Comparison of ENCODE assay signal across 8 mouse cellular contexts in the genomic region with DNA sequence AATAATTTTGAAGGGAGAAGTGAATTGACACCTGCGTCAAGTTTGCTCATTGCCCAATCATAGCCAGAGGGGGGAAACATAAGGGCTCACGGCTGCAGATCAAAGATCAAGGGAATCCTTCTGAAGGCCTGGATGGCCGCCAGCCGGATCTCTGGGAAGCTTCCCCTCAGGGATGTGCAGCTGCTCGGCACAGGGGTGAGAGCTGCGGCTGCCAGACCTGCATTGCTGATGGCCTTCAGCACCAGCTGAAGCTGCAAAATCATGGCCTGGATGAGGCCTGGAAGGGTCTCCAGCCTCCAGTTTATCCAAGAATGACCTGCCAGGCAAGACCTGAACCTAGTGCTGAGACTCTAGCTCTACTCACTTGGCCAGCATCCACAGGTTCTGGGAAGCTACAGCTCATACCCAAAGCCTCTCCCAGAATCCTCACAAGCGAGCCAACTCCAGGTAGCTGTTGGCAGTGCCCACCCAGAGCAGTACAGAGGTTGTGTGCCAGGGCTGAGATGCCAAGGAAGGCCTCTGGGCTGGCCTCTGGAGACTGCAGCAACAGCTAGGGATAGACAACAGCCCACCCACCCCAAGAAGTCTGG.
DNase-seq lines count a peak whose midpoint lies in the region; ATAC-seq and TF ChIP-seq lines count a peak whose summit lies in the region.

No protein-coding gene starts in this region.

- H3K4me3 ChIP-seq in bone marrow, adult 2 months (replicated peaks; ENCODE audit: control insufficient read depth, low read depth, low read length): no peak overlapping the region

- intact Hi-C loops in left cerebral cortex, postnatal 4 days (cut with DNase I): no loop called here

- no peak for TF ChIP-seq CTCF in bone marrow, adult 2 months (IDR thresholded peaks at IDR 0.05; ENCODE audit: control insufficient read depth, insufficient read depth, low read length)

- WGBS in bone marrow, adult 2 months: 74% methylated on average over 7 of the region's 7 CpGs

- DNase-seq in cerebellum, adult 11 months: peak; percentile 11
- DNase-seq in left cerebral cortex, postnatal 4 days: peak; percentile 63
- no peak for DNase-seq in left cerebral cortex, adult 11 months (ENCODE audit: low spot score)
- peak; percentile 66 for DNase-seq in kidney, postnatal 14 days
- no peak for DNase-seq in thymus, postnatal 36 days
- DNase-seq in spleen, postnatal 14 days (ENCODE audit: low spot score in 2 of 2): no peak

- no peak for ATAC-seq in cerebellum, adult (ENCODE audit: insufficient number of reproducible peaks, low FRiP score, low TSS enrichment)

- 0 out of 2 replicates have a peak overlapping the region, but pooled peaks have one; percentile 10 for H3K27ac ChIP-seq in bone marrow, adult 2 months (ENCODE audit: control insufficient read depth, insufficient read depth, low read depth, low read length, poor library complexity)

- TF ChIP-seq POLR2A in bone marrow, adult 2 months (IDR thresholded peaks at IDR 0.05; ENCODE audit: borderline replicate concordance, control insufficient read depth, low read depth, low read length): no peak

- peaks cover 5% of the 10 kb centered on the region; the same call in 1 of the 2 replicates for H3K4me1 ChIP-seq in bone marrow, adult 2 months (ENCODE audit: control insufficient read depth, insufficient read depth, low read length)

Comparison
In these comparisons a context has a peak if more than half of its experiments do, and no peak if none do; other contexts are left out.
1. DNase-seq: peak in cerebellum, adult 11 months (single experiment), left cerebral cortex, postnatal 4 days (single experiment) and kidney, postnatal 14 days (single experiment); none in left cerebral cortex, adult 11 months (single experiment), thymus, postnatal 36 days (0 of 2) and spleen, postnatal 14 days (0 of 2).